Mouse (Mus musculus) mouse trophoblast stem cell (cell line): ENCODE results near the gene Ahdc1.

ENCODE experiments used
- in situ Hi-C, 2 experiments: fragments of 300-500 bp; cut with MseI, MboI; formaldehyde crosslinking; loops; 2 replicates in 1 of 2; 3 replicates in 1 of 2; pipeline ENCODE4 v1.15.1; 2025

Ahdc1 gene

GRCm38 (mm10) chr4:133120833-133121321 is 109.8 kb downstream of the Ahdc1 start:
- in situ Hi-C loops: no loop called here

- in situ Hi-C loops: no loop called here
Observed at GRCm38 (mm10) chr4:133121416-133121815, 110.4 kb downstream of the Ahdc1 start.

GRCm38 (mm10) chr4:133121974-133122637 is 111.0 kb downstream of the Ahdc1 start:
- in situ Hi-C loops: no loop called here

GRCm38 (mm10) chr4:133127079-133127478 is 116.0 kb downstream of the Ahdc1 start:
- in situ Hi-C loops: no loop called here
